Mouse (Mus musculus) gastrocnemius, adult 2 months (tissue): ENCODE measurements around the gene Mief2. TPM values are rescaled to one million over a fixed set of nuclear protein-coding genes. Genes with fewer than 3 reads are reported as not detected.
A peak's percentile ranks its signal among the peaks of the same experiment; 100 is the strongest.

Experiments
- DNase-seq: peaks from one replicate; pipeline ENCODE4 v3.0.0; 2022
- H3K27ac ChIP-seq: fragments of 200-600 bp; 2 replicates; pipeline ENCODE4 v1.8.1; 2022; ENCODE audit warnings: mild to moderate bottlenecking
- H3K4me3 ChIP-seq: fragments of 200-600 bp; 2 replicates; pipeline ENCODE4 v1.8.1; 2022; ENCODE audit warnings: mild to moderate bottlenecking, moderate library complexity
- CTCF ChIP-seq: fragments of 200-600 bp; IDR thresholded peaks from 2 replicates; pipeline ENCODE4 v1.8.1; 2022; ENCODE audit warnings: antibody characterized with exemption, mild to moderate bottlenecking, moderate library complexity
- intact Hi-C: fragments of 180-260 bp; cut with DNase I; formaldehyde crosslinking; loops from one replicate; pipeline ENCODE4 v1.15.1; 2025
- total RNA-seq, 2 experiments: library from RNA; stranded (reverse); gene quantifications; 2 replicates each; pipeline ENCODE4 v1.2.3; 2021

Mief2 gene
- total RNA-seq, 2 experiments from 2014 or later = 61.9 to 91.0 TPM

DNA sequence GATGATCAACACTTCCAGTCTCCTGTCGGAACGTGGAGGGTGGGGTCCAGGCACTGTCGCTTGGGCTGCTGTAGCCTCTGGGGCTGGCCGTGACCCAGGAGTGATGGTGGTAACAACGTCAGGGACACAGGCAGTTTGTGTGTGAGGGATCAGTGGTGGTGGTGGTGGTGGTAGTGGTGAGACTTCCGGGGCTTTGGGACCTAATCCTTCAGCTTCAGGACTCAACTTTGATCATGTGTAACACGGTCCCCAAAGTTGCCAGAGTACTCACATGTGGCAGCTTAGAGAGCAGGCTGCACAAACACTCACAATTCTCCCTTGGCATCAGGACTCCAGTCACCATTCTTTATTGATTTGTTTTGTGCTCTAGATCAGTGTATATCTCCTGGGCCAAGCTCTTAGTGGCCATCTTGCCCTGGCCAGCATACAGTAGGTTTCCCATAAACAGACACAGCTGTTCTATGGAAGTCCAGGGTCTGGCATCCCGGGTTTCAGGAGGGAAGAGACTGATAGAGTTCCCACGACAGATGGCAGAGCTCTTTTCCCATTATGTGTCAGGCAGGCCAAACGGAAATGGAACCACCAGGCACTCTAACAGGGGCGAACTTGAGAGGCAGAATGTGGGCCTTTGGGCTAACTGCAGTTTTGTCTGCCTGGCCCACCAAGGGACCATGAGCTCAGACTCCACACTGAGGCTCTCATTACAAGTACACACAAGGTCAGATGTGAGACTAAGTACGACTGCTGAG, 632 bp upstream of the Mief2 start:
- intact Hi-C loops = loop anchor here (1.0 to 2.0 kb wide), 5 partner anchors 19 to 205 kb away; partner anchors contain the start of genes Llgl1, Map2k3, Smcr8 and Tmem11
- H3K4me3 ChIP-seq = peak overlapping the region; percentile 79
- TF ChIP-seq CTCF = no peak
- H3K27ac ChIP-seq = peak overlapping the region; percentile 97
- no peak for DNase-seq

DNA sequence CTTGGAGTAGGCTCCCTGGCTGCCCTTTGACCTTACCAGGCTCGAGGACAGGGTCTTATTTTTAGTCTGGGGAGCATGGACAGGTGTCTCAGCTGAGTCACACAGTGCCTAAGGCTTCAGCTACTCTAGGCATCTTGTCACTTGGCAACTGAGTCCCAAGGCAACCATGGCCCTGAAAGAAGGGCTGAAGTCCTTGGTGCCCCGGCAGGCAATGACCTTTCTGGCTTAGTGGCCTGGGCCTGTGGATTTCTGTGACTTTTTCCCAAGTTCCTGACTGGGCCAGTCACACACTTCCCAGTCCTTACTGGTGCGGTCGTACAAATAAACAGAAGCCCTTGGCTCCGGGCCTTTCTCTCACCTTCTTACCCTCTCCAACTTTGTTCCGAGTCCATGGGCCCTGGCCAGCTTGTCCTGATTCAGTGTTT, 1.0 kb downstream of the Mief2 start:
- intact Hi-C loops = loop anchor here (2.0 kb wide), 3 partner anchors 48 to 204 kb away; partner anchors contain the start of genes Map2k3, Smcr8, Tmem11 and Top3a
- Histone ChIP-seq H3K4me3 (peak overlapping the region; percentile 79), H3K27ac (peak overlapping the region; percentile 97)
- DNase-seq = peak; percentile 81
- TF ChIP-seq CTCF = no peak

DNA sequence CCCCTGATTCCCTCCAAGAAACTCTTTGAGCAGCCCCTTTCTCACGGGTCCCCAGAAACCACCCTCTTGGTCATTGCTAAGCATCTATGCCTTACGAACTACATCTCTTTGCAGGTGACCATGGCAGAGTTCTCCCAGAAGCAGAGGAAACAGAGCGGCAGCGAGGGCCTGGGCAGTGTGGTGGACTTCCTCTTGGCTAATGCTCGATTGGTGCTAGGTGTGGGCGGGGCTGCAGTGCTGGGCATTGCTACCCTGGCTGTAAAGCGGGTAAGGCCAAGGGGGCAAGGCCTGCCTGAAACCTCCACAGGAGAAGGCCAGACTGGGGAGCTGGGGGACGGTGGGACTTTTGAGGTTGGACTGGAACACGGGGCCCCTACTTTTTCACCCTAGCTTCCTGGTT, 2.0 kb downstream of the Mief2 start:
- peak; percentile 64 for DNase-seq
- no peak for TF ChIP-seq CTCF
- Histone ChIP-seq H3K4me3 (peak overlapping the region; percentile 79), H3K27ac (peak overlapping the region; percentile 97)
- intact Hi-C loops = no loop called here

DNA sequence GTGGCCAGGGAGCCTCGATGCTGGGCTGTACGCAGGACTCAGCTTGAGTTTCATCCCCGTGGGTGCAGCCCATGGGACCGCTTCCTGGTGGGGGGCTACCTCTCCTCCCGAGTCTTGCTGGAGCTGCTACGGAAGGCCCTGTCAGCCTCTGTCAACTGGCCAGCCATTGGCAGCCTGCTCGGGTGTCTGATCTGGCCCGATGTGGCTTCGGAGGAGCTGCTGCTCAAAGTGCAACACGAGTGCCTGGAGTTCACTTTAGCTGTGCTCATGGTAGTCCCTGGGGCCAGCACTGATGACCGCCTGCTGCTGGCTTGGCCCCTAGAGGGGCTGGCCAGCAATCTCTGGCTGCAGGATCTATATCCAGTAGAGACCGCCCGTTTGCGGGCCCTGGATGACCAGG, 3.1 kb downstream of the Mief2 start:
- peak overlapping the region; percentile 79 for H3K4me3 ChIP-seq
- intact Hi-C loops = loop anchor here (1.0 kb wide), 1 partner anchor 151 kb away; no protein-coding TSS in a partner anchor
- no peak for TF ChIP-seq CTCF
- DNase-seq = peak; percentile 88
- H3K27ac ChIP-seq = peak overlapping the region; percentile 97

DNA sequence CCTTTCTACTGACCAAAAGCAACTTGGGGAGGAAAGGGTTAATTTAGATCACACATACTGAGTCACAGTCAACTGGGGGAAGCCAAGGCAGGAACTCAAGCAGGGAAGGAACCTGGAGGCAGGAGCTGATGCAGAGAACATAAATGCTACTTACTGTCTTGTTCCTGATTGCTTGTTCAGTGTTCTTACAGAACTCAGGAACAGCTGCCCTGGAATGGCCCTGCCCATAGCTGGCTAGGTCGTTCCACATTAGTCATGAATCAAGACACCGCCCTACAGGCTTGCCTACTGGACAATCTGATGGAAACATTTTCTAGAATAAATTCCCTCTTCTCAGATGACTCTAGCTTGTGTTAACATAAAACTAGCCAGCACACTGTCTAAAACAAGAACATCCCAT, 6.0 kb downstream of the Mief2 start:
- intact Hi-C loops = no loop called here
- Histone ChIP-seq H3K4me3 (peak overlapping the region; percentile 2; the same call in 1 of the 2 replicates), H3K27ac (peak overlapping the region; percentile 97)
- TF ChIP-seq CTCF = no peak
- peak; percentile 57 for DNase-seq

DNA sequence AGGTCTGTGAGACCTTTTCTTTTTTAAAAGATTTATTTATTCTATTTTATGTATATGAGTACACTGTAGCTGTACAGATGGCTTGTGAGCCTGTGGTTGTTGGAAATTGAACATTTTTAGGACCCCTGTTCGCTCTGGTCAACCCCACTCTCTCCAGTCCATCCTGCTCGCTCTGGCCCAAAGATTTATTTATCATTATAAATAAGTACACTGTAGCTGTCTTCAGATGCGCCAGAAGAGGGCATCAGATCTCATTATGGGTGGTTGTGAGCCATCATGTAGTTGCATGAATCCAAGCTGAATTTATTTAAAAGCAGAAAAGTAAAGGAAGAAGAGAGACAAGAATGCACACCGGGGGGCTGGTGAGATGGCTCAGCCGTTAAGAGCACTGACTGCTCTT, 7.0 kb downstream of the Mief2 start:
- DNase-seq = no peak
- Histone ChIP-seq H3K4me3 (no peak overlapping the region), H3K27ac (peak overlapping the region; percentile 97)
- TF ChIP-seq CTCF = peak; percentile 34
- intact Hi-C loops = no loop called here

DNA sequence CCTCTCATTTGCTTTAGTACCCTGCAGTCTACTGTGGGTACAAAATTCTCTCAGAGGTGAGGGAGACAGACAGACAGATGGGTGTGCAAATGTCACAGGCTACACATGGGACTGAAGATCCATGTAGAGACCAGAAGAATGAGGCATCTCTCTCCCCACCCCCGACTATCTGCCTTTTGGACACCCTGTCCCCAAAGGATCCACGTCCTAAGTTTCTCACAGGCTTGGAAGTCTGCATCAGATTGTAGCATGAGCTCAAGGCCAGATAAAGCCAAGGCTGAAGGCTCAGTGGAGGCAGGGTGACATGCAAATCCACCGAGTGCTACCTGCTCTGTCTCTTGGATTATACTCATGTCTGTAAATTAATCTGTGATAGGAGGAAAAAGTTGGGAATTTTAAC, 8.3 kb downstream of the Mief2 start:
- intact Hi-C loops = no loop called here
- no peak overlapping the region for H3K27ac ChIP-seq
- no peak for DNase-seq
- no peak for TF ChIP-seq CTCF
- no peak overlapping the region for H3K4me3 ChIP-seq

DNA sequence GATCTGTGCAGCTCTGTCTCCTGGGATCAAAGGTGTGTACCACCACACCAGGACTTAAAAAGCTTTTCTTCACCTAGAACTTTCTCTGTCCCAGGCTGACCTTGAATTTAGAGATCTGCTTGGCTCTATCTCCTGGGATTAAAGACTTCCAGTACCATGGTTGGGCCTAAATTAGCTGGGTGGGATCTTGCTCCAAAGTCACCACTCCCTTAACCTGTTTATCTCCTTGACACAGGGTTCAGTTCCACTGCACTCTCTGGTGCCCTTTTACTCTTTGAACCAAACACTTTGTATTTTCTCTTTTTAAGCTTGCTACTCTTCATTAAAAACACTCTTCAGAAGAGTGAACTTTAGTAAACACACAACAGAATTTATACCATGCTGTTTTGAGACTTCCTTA, 9.3 kb downstream of the Mief2 start:
- H3K27ac ChIP-seq = no peak overlapping the region
- H3K4me3 ChIP-seq = no peak overlapping the region
- DNase-seq = no peak
- TF ChIP-seq CTCF = no peak
- intact Hi-C loops = no loop called here

DNA sequence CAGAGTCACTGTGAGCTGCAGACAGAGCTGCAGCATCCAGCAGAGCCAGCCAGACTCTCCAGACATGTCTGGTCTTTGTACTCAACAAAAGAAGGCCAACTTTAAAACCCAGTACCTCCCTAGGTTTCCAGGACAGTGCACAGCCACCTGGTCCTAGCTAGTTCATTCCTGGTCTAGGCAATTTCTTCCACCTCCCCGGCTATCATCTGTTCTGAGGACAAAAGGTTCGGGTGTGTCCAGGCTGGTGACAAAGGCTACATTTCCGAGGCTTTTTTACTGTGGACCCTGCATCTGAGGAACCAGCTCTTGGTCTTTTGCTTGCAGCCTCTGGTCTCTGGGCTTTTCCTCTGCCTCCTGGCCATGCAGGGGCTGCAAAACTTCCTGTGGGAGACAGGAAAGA, 12.1 kb downstream of the Mief2 start:
- H3K27ac ChIP-seq = no peak overlapping the region
- intact Hi-C loops = no loop called here
- no peak for DNase-seq
- no peak overlapping the region for H3K4me3 ChIP-seq
- no peak for TF ChIP-seq CTCF

DNA sequence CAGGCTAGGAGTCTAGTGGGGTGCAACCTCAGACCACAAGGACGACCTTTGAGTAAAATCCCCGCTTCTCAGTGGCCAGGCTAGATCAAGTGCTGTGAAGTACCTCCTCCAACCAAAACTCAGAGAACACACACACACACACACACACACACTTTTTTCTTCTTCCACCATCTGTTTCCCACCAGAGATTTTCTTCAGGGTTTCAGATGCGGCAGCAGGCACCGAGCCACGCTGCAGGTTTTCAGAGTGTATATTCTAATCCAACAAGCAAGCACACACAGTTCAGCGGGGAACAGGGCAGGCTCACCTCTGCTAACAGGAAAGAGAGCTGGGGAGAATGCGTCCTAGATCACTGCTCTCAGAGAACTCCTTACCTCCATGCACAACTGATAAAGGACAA, 27.4 kb downstream of the Mief2 start:
- Histone ChIP-seq H3K27ac (no peak overlapping the region), H3K4me3 (no peak overlapping the region)
- no peak for TF ChIP-seq CTCF
- intact Hi-C loops = no loop called here
- no peak for DNase-seq

DNA sequence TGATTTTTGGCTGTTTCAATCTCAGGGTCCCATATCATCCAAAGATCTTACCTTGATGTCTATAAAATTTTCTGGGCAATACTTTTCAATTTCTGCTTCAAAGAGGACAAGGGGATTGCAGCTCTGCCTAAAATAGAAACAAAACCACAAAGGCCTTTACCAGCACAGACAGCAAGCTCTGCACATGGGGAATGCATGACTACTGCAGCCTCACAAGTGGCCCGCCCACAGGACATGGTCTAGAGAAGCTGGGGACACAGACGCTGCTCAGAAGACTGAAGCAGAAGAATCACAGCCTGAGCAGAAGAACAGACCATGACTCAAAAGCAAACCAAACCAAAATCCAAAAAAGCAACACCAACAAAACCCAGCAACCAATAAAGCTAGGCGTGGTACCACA, 33.5 kb downstream of the Mief2 start:
- intact Hi-C loops = no loop called here
- H3K27ac ChIP-seq = no peak overlapping the region
- DNase-seq = no peak
- no peak overlapping the region for H3K4me3 ChIP-seq
- TF ChIP-seq CTCF = no peak

DNA sequence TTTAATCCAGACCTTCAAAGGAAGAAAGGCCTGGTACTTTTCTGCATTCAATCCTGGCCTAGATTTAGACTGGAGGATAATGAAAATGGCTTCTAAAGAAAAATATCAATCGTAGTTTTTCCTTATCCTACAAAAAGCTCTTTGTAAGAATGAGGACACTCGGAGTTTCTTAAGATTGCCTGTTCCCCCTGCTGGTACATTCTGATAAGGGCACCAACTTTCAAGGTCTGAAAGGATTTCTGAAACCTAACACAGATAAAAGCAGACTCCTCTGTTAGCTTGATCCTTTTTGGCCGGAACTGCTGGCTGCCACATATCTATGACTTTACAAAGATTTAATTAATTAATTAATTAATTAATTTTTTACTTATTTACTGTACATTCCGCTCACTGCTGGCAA, 38.8 kb downstream of the Mief2 start:
- intact Hi-C loops = no loop called here
- no peak for DNase-seq
- Histone ChIP-seq H3K4me3 (no peak overlapping the region), H3K27ac (no peak overlapping the region)
- TF ChIP-seq CTCF = no peak

DNA sequence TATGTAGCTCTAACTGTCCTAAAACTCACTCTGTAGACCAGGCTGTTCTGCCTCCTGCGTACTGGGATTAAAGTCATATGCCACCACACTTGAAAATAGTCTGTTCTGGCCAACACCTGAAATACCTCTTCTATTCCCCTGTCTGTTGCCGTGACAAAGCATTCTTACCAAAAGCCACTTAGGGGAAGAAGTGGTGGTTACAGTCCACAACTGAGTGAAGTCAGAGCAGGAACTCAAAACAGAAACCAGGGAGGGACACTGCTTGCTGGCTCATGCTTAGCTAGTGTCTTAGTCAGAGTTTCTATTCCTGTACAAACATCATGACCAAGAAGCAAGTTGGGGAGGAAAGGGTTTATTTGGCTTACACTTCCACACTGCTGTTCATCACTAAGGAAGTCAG, 41.1 kb downstream of the Mief2 start:
- intact Hi-C loops = no loop called here
- no peak for TF ChIP-seq CTCF
- DNase-seq = no peak
- Histone ChIP-seq H3K4me3 (no peak overlapping the region), H3K27ac (no peak overlapping the region)

DNA sequence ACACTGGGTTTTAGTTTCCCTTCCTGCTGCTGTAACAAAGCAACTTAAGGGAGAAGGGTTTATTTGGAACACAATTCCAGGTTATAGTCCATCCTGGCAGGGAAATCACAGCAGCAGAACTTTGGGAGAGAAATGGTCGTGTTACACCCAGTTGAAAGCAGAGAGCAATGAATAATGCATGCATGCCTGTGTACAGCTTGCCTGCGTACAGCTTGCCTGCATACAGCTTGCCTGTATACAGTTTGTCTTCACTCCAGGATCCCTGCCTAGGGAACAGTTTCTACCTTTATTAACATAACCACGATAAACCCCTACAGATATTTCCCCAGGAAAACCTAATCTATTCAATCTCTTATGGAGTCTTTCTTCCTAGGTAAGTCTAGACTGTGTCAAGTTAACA, 42.6 kb downstream of the Mief2 start:
- H3K27ac ChIP-seq = no peak overlapping the region
- no peak overlapping the region for H3K4me3 ChIP-seq
- DNase-seq = no peak
- intact Hi-C loops = no loop called here
- TF ChIP-seq CTCF = no peak
